Mouse (Mus musculus) heart, embryonic 13.5 days (tissue): ENCODE measurements around the gene Adcyap1r1. TPM values are rescaled to one million over a fixed set of nuclear protein-coding genes. Genes with fewer than 3 reads are reported as not detected.

Experiments used
- ATAC-seq: fragments of 200-750 bp; cut with Nextera tagmentation; 2 replicates; pipeline ENCODE4 v1.8.0; 2017; ENCODE audit warnings: moderate TSS enrichment; ENCODE audit not compliant: insufficient number of reproducible peaks, low FRiP score, low TSS enrichment; ENCODE audit errors: extremely low read depth
- H3K27ac ChIP-seq: fragments of 300-500 bp; sonication (generic); replicated peaks from 2 replicates; pipeline ENCODE4 v1.5.1; 2015; ENCODE audit warnings: moderate library complexity, mild to moderate bottlenecking, inconsistent platforms
- H3K27me3 ChIP-seq: fragments of 300-500 bp; sonication (generic); replicated peaks from 2 replicates; pipeline ENCODE4 v1.6.1; 2015; ENCODE audit warnings: mild to moderate bottlenecking, inconsistent platforms
- H3K36me3 ChIP-seq: fragments of 300-500 bp; sonication (generic); 2 replicates; pipeline ENCODE4 v1.6.1; 2015; ENCODE audit warnings: mild to moderate bottlenecking, inconsistent platforms
- H3K4me1 ChIP-seq: fragments of 300-500 bp; sonication (generic); 2 replicates; pipeline ENCODE4 v1.6.1; 2015; ENCODE audit warnings: inconsistent platforms
- H3K4me2 ChIP-seq: fragments of 300-500 bp; sonication (generic); 2 replicates; pipeline ENCODE4 v1.6.1; 2015; ENCODE audit warnings: inconsistent platforms, mild to moderate bottlenecking, moderate library complexity
- H3K4me3 ChIP-seq: fragments of 300-500 bp; sonication (generic); 2 replicates; pipeline ENCODE4 v1.5.1; 2015; ENCODE audit warnings: moderate library complexity, mild to moderate bottlenecking, inconsistent platforms
- H3K9ac ChIP-seq: fragments of 300-500 bp; sonication (generic); 2 replicates; pipeline ENCODE4 v1.6.1; 2015; ENCODE audit warnings: inconsistent platforms, mild to moderate bottlenecking, moderate library complexity
- H3K9me3 ChIP-seq: fragments of 300-500 bp; sonication (generic); 2 replicates; pipeline ENCODE4 v1.6.1; 2016; ENCODE audit warnings: inconsistent platforms
- WGBS: fragments of 180-500 bp; shearing (Covaris S2); methylation state at CpG from one replicate; pipeline ENCODE4 v1.1.7; 2015; ENCODE audit warnings: mixed read lengths; 5-methylcytosine and 5-hydroxymethylcytosine counted together
- polyA plus RNA-seq: library from polyadenylated mRNA; unstranded; fragments of >200 nt; fragmentation: Nextera tagmentation; extraction: Ambion mirVana; gene quantifications from 2 replicates; pipeline ENCODE4 v1.2.1, GENCODE M21; 2015

Adcyap1r1 gene
- polyA plus RNA-seq = 3.6 and 3.8 TPM in 2 replicates

DNA sequence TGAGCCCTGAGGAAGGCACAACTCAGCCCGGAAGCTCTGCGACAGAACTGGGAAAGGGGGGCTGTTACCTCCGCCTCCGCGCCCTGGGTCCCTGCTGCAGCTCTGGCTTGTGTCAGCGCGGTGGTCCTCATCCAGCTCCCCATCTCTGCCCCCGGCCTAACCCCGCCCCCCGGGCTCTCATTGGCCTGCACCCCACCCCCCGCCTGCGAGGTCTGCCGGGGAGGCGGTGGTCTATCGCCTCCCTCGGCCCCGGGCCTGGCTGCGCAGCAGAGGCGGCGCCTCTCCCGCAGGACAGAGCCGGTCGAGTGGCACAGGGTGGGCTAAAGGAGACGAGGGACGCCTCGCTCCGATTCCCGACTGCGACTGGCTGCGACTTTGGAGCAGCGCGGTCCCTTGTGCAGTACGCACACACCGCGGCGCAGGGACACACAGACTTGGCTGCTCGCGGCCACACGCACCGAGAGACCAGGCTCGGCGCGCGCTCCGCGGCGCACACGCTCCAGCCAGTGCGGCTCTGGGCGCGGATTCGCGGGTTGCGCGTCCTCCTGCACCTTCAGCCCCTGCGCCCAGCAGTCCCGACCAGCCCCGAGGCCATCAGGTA is at the start of gene Adcyap1r1:
Adcyap1r1 (plus strand) TSS at position 208 of the 601 bp plus-strand sequence.
- Histone ChIP-seq H3K4me2 (peak within 1 kb of the TSS; percentile 90), H3K4me3 (peak within 1 kb of the TSS; percentile 62), H3K9me3 (no peaks in the 10 kb centered on the region), H3K4me1 (peaks cover 25% of the 10 kb centered on the region), H3K27ac (no peak within 1 kb of the TSS), H3K27me3 (peaks cover 99% of the 10 kb centered on the region), H3K36me3 (no peaks in the 10 kb centered on the region), H3K9ac (peak within 1 kb of the TSS; percentile 73)
- WGBS = 0% methylated on average over 57 of the region's 58 CpGs
- peak; percentile 11; the same call in 1 of the 2 replicates for ATAC-seq

DNA sequence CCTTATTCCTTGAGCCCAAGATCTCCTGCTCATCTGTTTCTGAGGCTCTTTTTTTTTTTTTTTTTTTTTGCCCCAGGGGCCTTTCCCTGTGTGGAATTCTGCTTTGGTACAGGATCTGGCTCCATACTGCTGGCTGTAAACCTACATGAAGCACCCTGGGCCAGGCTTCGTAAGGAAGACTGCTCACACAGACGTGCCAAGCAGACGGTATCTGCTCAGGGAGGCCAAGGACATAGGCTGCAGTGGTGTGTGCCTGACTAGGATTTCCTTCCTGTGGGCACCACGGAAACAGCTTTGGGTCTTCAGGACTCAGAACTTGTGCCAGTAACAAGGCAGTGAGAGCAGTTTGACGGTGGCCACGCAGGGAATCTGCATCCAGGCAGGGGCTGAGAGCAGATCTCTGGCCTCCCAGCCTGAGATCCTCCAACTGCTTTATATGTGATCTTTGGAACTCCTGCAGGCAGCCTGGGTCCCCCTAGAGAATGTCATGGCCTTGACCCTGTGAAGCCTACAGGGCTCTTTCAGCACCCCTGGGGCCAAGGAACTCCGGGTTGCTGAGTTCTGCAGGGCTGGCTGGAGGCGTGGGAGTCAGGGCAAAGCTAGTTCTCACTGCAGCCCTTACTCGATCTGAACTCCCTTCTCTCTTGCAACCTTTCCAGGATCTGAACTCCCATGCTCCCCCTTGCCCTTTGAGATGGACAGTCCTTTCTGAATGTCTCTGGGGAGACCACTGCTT is 49.6 kb upstream of the Adcyap1r1 start:
- H3K27me3 ChIP-seq = peaks cover 43% of the 10 kb centered on the region

DNA sequence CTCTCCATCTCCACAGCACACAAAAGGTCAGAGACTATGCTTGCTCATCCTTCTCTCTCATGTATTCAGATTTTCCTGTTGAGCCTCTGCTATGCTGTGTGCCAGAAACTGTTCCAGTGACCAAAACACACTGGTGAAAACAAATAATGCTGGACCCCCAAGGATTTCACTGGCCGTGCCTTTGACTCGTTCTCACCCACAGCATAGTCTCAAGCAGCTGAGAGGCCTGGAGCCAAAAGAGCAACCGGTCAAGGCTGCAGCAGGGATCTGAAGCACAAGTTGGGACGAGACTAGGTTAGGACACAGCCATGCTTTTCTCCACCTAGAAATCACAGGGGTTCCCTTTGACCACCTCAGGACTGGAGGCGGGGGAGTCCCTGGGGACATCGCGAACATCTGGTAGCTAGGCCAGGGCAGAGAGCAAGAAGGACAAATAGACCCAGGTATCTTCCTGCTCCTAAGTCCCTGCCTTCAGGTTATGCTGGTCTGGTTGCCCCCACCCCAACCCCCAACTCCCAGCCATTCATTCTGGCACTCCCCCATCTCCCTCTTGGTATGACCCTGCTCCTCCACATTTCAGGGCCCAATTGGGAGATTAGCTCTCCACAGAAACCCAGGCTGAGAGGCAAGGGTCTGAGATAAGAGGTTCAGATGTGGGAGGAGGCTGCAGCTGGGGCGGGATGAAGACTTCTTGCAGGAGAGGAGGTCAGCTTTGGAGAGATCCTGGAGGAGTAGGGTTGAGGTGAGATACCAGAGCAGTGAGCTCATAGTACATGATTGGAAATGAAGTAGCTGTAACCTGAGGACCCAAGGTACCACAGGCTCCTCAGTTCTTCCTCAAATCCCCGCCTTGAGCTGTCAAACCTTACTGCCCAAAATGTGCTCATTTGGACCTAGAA is 48.1 kb upstream of the Adcyap1r1 start:
- no peak overlapping the region for H3K4me3 ChIP-seq
- H3K27ac ChIP-seq = no peak overlapping the region
- WGBS = 45% methylated on average over 9 of the region's 9 CpGs
- peaks cover 28% of the 10 kb centered on the region for H3K27me3 ChIP-seq
- no peaks in the 10 kb centered on the region for H3K36me3 ChIP-seq
- H3K4me1 ChIP-seq = peaks cover 22% of the 10 kb centered on the region
- H3K9ac ChIP-seq = no peak overlapping the region
- H3K4me2 ChIP-seq = no peak overlapping the region
- ATAC-seq = no peak
- H3K9me3 ChIP-seq = no peaks in the 10 kb centered on the region

More for the DNA sequence above, 49.6 kb upstream of the Adcyap1r1 start:
- Histone ChIP-seq H3K4me1 (peaks cover 11% of the 10 kb centered on the region), H3K4me2 (no peak overlapping the region), H3K9ac (no peak overlapping the region), H3K4me3 (no peak overlapping the region), H3K36me3 (no peaks in the 10 kb centered on the region), H3K27ac (no peak overlapping the region), H3K9me3 (no peaks in the 10 kb centered on the region)
- no peak for ATAC-seq
- WGBS = 60% methylated on average over 9 of the region's 9 CpGs

- H3K4me2 ChIP-seq = no peak overlapping the region
- no peaks in the 10 kb centered on the region for H3K36me3 ChIP-seq
- H3K9me3 ChIP-seq = no peaks in the 10 kb centered on the region
- peaks cover 26% of the 10 kb centered on the region for H3K27me3 ChIP-seq
- H3K27ac ChIP-seq = no peak overlapping the region
- 67% methylated on average over 5 of the region's 5 CpGs for WGBS
- no peak for ATAC-seq
- H3K4me1 ChIP-seq = peaks cover 22% of the 10 kb centered on the region
- no peak overlapping the region for H3K4me3 ChIP-seq
- H3K9ac ChIP-seq = no peak overlapping the region
Observed at GRCm38 (mm10) chr6:55404421-55404990, 47.3 kb upstream of the Adcyap1r1 start.

GRCm38 (mm10) chr6:55407345-55407744 is 44.4 kb upstream of the Adcyap1r1 start:
- Histone ChIP-seq H3K9me3 (no peaks in the 10 kb centered on the region), H3K36me3 (no peaks in the 10 kb centered on the region), H3K4me3 (no peak overlapping the region), H3K4me2 (no peak overlapping the region), H3K4me1 (peaks cover 36% of the 10 kb centered on the region), H3K27me3 (peaks cover 12% of the 10 kb centered on the region; the same call in 1 of the 2 replicates), H3K27ac (peak overlapping the region; percentile 31; the same call in 1 of the 2 replicates), H3K9ac (no peak overlapping the region)
- ATAC-seq = no peak
- 53% methylated on average over 4 of the region's 4 CpGs for WGBS

DNA sequence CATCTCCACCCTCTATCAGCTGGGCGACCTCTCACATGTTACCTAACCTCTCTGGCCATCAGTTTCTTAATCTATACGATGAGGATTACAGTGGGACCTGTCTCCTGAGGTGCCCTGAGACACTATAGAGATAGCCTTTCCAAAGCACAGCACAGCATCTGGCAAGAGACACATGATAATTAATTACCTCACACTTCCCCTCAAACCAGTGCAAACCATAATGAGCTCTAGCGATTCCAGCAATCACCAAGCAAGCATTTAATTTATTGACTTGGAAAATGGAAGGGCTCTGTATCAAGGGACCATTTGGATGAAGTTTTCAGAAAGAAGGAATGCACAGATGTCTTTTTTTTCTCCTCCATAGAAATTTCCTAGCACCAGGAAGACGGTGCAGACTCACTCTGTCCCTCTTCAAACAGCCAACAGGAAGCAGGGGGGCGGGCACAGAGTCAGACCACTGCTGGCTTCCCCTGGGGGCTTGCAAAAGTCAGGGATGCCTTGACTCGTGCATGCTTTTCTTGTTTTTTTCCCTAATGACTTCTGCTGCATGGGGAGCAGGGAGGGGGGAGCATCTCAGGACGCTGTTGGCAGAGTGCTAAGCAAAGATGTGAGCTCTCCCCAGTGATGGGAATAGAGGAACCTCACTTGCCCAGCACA is 41.5 kb upstream of the Adcyap1r1 start:
- WGBS = 47% methylated on average over 7 of the region's 7 CpGs

DNA sequence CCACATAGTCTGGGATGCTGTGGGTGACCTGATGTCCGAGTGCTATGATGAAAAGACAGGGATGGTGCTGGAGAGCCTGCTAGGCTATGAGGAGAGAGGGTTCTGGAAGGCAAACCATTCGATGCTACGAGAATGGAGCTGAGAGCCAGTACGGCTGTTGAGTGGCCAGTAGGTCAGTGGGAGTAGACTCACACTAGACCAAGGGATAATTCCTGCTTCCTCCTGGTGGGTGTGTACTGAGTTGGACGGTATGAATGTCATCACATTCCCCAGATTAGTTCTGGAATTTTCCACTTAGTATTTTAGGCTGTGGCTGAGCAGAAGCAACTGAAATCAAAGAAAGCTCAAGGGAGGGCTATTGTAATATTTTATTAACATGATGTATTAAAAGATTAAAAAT is 40.8 kb upstream of the Adcyap1r1 start:
- WGBS = 36% methylated on average over 5 of the region's 5 CpGs
- H3K27me3 ChIP-seq = no peaks in the 10 kb centered on the region; the same call in 1 of the 2 replicates
- no peak overlapping the region for H3K4me2 ChIP-seq
- H3K27ac ChIP-seq = no peak overlapping the region
- no peak overlapping the region for H3K9ac ChIP-seq
- ATAC-seq = no peak
- no peaks in the 10 kb centered on the region for H3K36me3 ChIP-seq
- no peaks in the 10 kb centered on the region for H3K9me3 ChIP-seq
- no peak overlapping the region for H3K4me3 ChIP-seq
- H3K4me1 ChIP-seq = peaks cover 27% of the 10 kb centered on the region

More for the DNA sequence above, 41.5 kb upstream of the Adcyap1r1 start:
- Histone ChIP-seq H3K4me2 (no peak overlapping the region), H3K27me3 (no peaks in the 10 kb centered on the region; the same call in 1 of the 2 replicates), H3K27ac (no peak overlapping the region), H3K9ac (no peak overlapping the region), H3K36me3 (no peaks in the 10 kb centered on the region), H3K4me3 (no peak overlapping the region), H3K9me3 (no peaks in the 10 kb centered on the region), H3K4me1 (peaks cover 27% of the 10 kb centered on the region)
- no peak for ATAC-seq

DNA sequence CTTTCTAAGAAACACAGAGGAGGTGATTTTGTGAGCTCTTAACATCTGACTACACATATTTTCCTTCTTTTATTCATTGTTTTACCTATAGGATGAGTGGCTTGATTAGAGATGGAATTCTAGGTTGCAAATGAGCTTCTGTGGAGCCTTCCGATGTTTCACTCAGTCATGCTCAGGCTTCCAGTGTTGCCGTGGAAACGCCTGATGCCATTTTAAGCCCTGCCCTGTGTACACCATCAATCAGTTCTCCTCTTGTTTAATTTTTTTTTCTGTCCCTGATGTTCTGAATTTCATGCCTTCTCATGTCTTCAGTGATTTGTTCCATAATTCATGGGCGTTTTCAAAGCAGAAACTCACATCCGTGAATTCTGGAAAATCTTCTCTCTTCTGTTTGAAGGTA is 35.6 kb upstream of the Adcyap1r1 start:
- H3K27ac ChIP-seq = no peak overlapping the region
- ATAC-seq = no peak
- no peaks in the 10 kb centered on the region for H3K36me3 ChIP-seq
- H3K9ac ChIP-seq = no peak overlapping the region
- no peak overlapping the region for H3K4me2 ChIP-seq
- no peaks in the 10 kb centered on the region for H3K9me3 ChIP-seq
- WGBS = 78% methylated on average over 5 of the region's 5 CpGs
- H3K4me3 ChIP-seq = no peak overlapping the region
- peaks cover 18% of the 10 kb centered on the region for H3K27me3 ChIP-seq
- H3K4me1 ChIP-seq = peaks cover 6% of the 10 kb centered on the region

DNA sequence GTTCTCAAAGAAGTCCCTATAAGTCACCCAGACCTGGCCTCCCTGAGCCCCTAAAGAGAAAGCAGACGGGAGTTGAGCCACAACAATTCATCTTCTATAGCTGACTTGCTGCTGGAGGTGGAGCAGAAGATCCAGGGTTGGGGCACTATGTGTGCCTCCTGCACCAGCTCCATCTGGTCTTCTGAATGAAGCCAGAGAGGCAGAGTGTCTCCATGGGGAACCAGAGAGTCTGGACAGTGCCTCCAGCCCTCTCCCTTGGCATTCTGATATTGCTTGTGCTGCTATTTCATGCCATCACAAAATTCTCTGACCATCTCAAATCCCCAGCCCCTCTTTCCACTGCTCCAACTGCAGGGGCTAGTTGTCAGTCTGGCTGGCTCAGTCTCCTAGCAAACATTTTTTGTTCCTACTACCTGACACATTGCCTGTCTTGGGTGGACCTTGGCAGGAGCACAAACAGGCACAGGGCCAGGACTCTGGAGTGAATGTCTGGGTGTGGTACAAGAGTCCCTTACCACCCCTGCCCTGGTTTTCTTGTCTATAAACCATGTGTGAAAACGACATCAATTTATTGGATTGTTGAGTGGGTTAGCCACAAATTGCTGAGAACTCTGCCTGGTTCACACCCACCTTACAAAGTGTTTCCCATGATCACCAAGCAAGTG is 32.9 kb upstream of the Adcyap1r1 start:
- no peak for ATAC-seq
- H3K4me2 ChIP-seq = no peak overlapping the region
- WGBS = 39% methylated on average over 2 of the region's 2 CpGs
- no peak overlapping the region for H3K4me3 ChIP-seq
- no peak overlapping the region for H3K27ac ChIP-seq
- H3K9ac ChIP-seq = no peak overlapping the region
- peaks cover 24% of the 10 kb centered on the region for H3K27me3 ChIP-seq
- H3K36me3 ChIP-seq = no peaks in the 10 kb centered on the region
- H3K4me1 ChIP-seq = no peaks in the 10 kb centered on the region
- H3K9me3 ChIP-seq = no peaks in the 10 kb centered on the region

GRCm38 (mm10) chr6:55420411-55420810 is 31.4 kb upstream of the Adcyap1r1 start:
- Histone ChIP-seq H3K9me3 (no peaks in the 10 kb centered on the region), H3K27me3 (peaks cover 24% of the 10 kb centered on the region), H3K36me3 (no peaks in the 10 kb centered on the region), H3K27ac (no peak overlapping the region), H3K4me2 (no peak overlapping the region), H3K4me1 (no peaks in the 10 kb centered on the region), H3K4me3 (no peak overlapping the region), H3K9ac (no peak overlapping the region)
- WGBS = 59% methylated on average over 3 of the region's 3 CpGs
- no peak for ATAC-seq
